Mouse (Mus musculus): ENCODE results near the gene Nsmce1. TPM values are rescaled to one million over a fixed set of nuclear protein-coding genes. Genes with fewer than 3 reads are reported as not detected.
"Not testable (repeated sequence)": the region's sequence is repeated elsewhere in the genome, so short reads cannot be mapped to it uniquely, and the experiment has no call there.

Nsmce1 gene
- polyA plus RNA-seq, 1 experiment from 2014 or later, result 137 TPM

- H3K4me1 ChIP-seq (ENCODE audit: insufficient read depth, low read length), result no peaks in the 10 kb centered on the region
- WGBS, result 68% methylated on average over 2 of the region's 2 CpGs
- ATAC-seq (ENCODE audit: low FRiP score, low TSS enrichment), result no peak
- peaks cover 4% of the 10 kb centered on the region; the same call in 1 of the 2 replicates for H3K36me3 ChIP-seq (ENCODE audit: insufficient read depth, low read length)
- H3K4me2 ChIP-seq (replicated peaks; ENCODE audit: low read depth, low read length), result no peak overlapping the region
- H3K9me3 ChIP-seq (ENCODE audit: low read length), result no peaks in the 10 kb centered on the region
- H3K27me3 ChIP-seq (ENCODE audit: insufficient read depth, low read length), result no peaks in the 10 kb centered on the region
- H3K4me3 ChIP-seq (ENCODE audit: low read length), result no peak overlapping the region
- H3K9ac ChIP-seq (replicated peaks; ENCODE audit: low read length), result no peak overlapping the region
- H3K27ac ChIP-seq (ENCODE audit: low read length), result no peak overlapping the region
Observed at GRCm38 (mm10) chr7:125451078-125451477, 40.3 kb downstream of the Nsmce1 start.

DNA sequence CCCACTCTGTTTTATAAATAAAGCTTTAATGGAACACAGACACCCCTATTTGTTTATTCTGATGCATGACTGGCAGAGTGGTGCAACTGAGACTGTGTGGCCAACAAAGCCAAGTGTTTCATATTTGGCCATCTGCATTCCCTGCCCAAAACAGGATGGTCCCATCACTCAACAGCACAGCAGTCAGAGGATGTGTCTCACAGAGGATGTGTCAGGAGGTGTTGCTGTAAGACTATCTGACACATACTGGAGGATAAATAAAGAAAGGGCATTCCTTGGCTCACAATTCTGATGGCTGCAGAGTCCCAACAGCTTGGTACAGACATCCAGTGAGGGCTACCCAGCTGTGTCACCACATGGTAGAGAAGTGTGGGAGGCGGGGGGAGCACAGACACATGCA lies 40.7 kb downstream of the Nsmce1 start:
- WGBS, result 86% methylated on average over 1 of the region's 1 CpGs
- Histone ChIP-seq H3K9me3 (ENCODE audit: low read length) (no peaks in the 10 kb centered on the region), H3K27me3 (ENCODE audit: insufficient read depth, low read length) (no peaks in the 10 kb centered on the region), H3K9ac (replicated peaks; ENCODE audit: low read length) (no peak overlapping the region), H3K4me2 (replicated peaks; ENCODE audit: low read depth, low read length) (no peak overlapping the region), H3K36me3 (ENCODE audit: insufficient read depth, low read length) (peaks cover 4% of the 10 kb centered on the region; the same call in 1 of the 2 replicates), H3K4me1 (ENCODE audit: insufficient read depth, low read length) (peaks cover 1% of the 10 kb centered on the region), H3K27ac (ENCODE audit: low read length) (no peak overlapping the region), H3K4me3 (ENCODE audit: low read length) (no peak overlapping the region)
- ATAC-seq (ENCODE audit: low FRiP score, low TSS enrichment), result no peak

DNA sequence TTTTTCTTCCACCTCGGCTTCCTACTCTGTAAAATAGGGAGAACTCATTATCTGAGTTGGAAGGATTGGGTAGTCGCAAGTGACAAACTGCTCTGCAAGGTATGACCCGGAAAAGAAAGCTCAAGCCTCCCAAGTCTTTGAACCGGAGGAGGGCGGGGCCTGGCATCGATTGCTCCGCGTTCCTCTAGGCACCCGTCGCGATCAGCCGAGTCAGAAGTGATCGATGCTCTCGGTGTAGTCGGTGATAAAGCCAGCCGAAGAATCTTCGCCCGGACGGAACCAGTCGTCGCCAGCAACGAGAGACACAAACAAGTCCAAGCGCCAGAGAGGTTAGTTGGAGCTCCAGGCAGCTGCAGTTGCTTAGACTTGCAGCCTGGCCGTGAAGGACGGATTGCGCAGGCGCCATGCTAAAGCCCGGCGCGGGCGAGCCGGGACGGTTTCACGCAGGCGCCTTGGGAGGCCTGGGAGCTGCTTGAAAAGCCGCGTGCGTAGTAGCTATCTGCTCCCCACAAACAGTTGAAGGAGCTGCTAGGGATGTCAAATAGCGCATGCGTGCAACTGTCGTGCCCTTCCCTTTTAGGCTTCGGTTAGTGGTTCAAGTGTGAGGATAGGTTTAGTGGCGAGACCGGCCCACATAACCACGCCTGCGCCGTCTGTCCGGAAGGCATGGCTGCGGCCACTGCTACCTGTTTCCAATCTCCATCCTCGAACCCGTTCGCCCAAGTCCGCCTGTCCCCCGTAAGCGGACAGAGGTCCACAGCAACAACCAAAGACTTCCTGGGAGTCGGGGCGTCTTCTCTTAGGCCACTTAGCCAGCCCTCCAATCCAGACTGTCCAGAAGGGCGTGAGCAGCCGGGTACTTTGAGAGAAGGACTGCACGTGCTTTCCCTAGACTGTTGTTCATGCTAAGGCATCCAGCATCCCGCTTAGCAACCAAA lies 46.7 kb downstream of the Nsmce1 start, which contains the start of gene Kdm8:
Gene Kdm8 (plus strand): TSS at position 213 of the 938 bp plus-strand sequence.
- Histone ChIP-seq H3K36me3 (ENCODE audit: insufficient read depth, low read length) (no peaks in the 10 kb centered on the region), H3K27ac (ENCODE audit: low read length) (peak within 1 kb of the TSS; percentile 99), H3K9ac (replicated peaks; ENCODE audit: low read length) (peak within 1 kb of the TSS; percentile 93), H3K4me2 (replicated peaks; ENCODE audit: low read depth, low read length) (peak within 1 kb of the TSS; percentile 89), H3K27me3 (ENCODE audit: insufficient read depth, low read length) (no peaks in the 10 kb centered on the region), H3K9me3 (ENCODE audit: low read length) (no peaks in the 10 kb centered on the region), H3K4me3 (ENCODE audit: low read length) (peak within 1 kb of the TSS; percentile 76), H3K4me1 (ENCODE audit: insufficient read depth, low read length) (peaks cover 17% of the 10 kb centered on the region)
- peak; percentile 97 for ATAC-seq (ENCODE audit: low FRiP score, low TSS enrichment)
- 2% methylated on average over 61 of the region's 61 CpGs for WGBS

DNA sequence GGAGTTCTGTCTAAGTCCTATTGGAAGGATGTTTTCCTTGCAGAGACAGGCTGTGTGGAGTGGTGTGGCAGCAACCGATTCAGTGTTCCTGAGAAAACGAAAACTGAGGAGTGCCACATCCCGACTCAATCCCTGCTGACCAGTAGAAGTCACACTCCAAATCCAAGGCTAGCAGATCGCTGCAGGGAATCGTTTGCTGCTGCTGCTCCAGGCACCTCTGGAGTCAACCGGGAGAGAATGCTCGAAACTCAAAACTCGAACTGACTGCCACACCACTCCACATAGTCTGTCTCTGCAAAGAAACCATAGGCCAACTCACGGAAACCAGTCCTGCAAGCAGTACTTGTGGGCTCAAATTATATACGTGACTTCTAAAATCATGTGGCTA lies 47.3 kb downstream of the Nsmce1 start:
- H3K36me3 ChIP-seq (ENCODE audit: insufficient read depth, low read length), result no peaks in the 10 kb centered on the region
- ATAC-seq (ENCODE audit: low FRiP score, low TSS enrichment), result peak; percentile 9; the same call in 1 of the 2 replicates
- peaks cover 5% of the 10 kb centered on the region; the same call in 1 of the 2 replicates for H3K9me3 ChIP-seq (ENCODE audit: low read length)
- peak overlapping the region; percentile 99 for H3K27ac ChIP-seq (ENCODE audit: low read length)
- H3K4me2 ChIP-seq (replicated peaks; ENCODE audit: low read depth, low read length), result peak overlapping the region; percentile 89
- H3K9ac ChIP-seq (replicated peaks; ENCODE audit: low read length), result peak overlapping the region; percentile 93
- H3K4me3 ChIP-seq (ENCODE audit: low read length), result peak overlapping the region; percentile 76
- H3K4me1 ChIP-seq (ENCODE audit: insufficient read depth, low read length), result peaks cover 17% of the 10 kb centered on the region
- whole genome bisulfite sequencing, result 16% methylated on average over 10 of the region's 10 CpGs
- no peaks in the 10 kb centered on the region for H3K27me3 ChIP-seq (ENCODE audit: insufficient read depth, low read length)

GRCm38 (mm10) chr7:125442323-125442722 lies 49.1 kb downstream of the Nsmce1 start:
- H3K9me3 ChIP-seq (ENCODE audit: low read length), result peaks cover 6% of the 10 kb centered on the region; the same call in 1 of the 2 replicates
- no peak overlapping the region for H3K27ac ChIP-seq (ENCODE audit: low read length)
- H3K36me3 ChIP-seq (ENCODE audit: insufficient read depth, low read length), result no peaks in the 10 kb centered on the region
- H3K4me3 ChIP-seq (ENCODE audit: low read length), result no peak overlapping the region
- no peaks in the 10 kb centered on the region for H3K27me3 ChIP-seq (ENCODE audit: insufficient read depth, low read length)
- no peak overlapping the region for H3K9ac ChIP-seq (replicated peaks; ENCODE audit: low read length)
- no peak overlapping the region for H3K4me2 ChIP-seq (replicated peaks; ENCODE audit: low read depth, low read length)
- ATAC-seq (ENCODE audit: low FRiP score, low TSS enrichment), result no peak
- 81% methylated on average over 4 of the region's 4 CpGs for WGBS
- peaks cover 17% of the 10 kb centered on the region for H3K4me1 ChIP-seq (ENCODE audit: insufficient read depth, low read length)

GRCm38 (mm10) chr7:125434666-125435290 lies 56.6 kb downstream of the Nsmce1 start:
- H3K27me3 ChIP-seq (ENCODE audit: insufficient read depth, low read length), result no peaks in the 10 kb centered on the region; the same call in 1 of the 2 replicates
- peaks cover 12% of the 10 kb centered on the region for H3K9me3 ChIP-seq (ENCODE audit: low read length)
- no peaks in the 10 kb centered on the region for H3K4me1 ChIP-seq (ENCODE audit: insufficient read depth, low read length)
- H3K4me2 ChIP-seq (replicated peaks; ENCODE audit: low read depth, low read length), result no peak overlapping the region
- H3K27ac ChIP-seq (ENCODE audit: low read length), result no peak overlapping the region
- H3K36me3 ChIP-seq (ENCODE audit: insufficient read depth, low read length), result no peaks in the 10 kb centered on the region
- ATAC-seq (ENCODE audit: low FRiP score, low TSS enrichment), result no peak
- WGBS, result 27% methylated on average over 8 of the region's 8 CpGs
- H3K9ac ChIP-seq (replicated peaks; ENCODE audit: low read length), result no peak overlapping the region; the same call in 1 of the 2 replicates
- no peak overlapping the region for H3K4me3 ChIP-seq (ENCODE audit: low read length)

GRCm38 (mm10) chr7:125433874-125434273 lies 57.5 kb downstream of the Nsmce1 start:
- WGBS, result 69% methylated on average over 3 of the region's 3 CpGs
- no peak overlapping the region for H3K4me3 ChIP-seq (ENCODE audit: low read length)
- H3K9ac ChIP-seq (replicated peaks; ENCODE audit: low read length), result no peak overlapping the region
- H3K27me3 ChIP-seq (ENCODE audit: insufficient read depth, low read length), result no peaks in the 10 kb centered on the region; the same call in 1 of the 2 replicates
- ATAC-seq (ENCODE audit: low FRiP score, low TSS enrichment), result no peak
- no peak overlapping the region for H3K4me2 ChIP-seq (replicated peaks; ENCODE audit: low read depth, low read length)
- no peaks in the 10 kb centered on the region for H3K36me3 ChIP-seq (ENCODE audit: insufficient read depth, low read length)
- peaks cover 6% of the 10 kb centered on the region; the same call in 1 of the 2 replicates for H3K9me3 ChIP-seq (ENCODE audit: low read length)
- no peak overlapping the region for H3K27ac ChIP-seq (ENCODE audit: low read length)
- H3K4me1 ChIP-seq (ENCODE audit: insufficient read depth, low read length), result no peaks in the 10 kb centered on the region

DNA sequence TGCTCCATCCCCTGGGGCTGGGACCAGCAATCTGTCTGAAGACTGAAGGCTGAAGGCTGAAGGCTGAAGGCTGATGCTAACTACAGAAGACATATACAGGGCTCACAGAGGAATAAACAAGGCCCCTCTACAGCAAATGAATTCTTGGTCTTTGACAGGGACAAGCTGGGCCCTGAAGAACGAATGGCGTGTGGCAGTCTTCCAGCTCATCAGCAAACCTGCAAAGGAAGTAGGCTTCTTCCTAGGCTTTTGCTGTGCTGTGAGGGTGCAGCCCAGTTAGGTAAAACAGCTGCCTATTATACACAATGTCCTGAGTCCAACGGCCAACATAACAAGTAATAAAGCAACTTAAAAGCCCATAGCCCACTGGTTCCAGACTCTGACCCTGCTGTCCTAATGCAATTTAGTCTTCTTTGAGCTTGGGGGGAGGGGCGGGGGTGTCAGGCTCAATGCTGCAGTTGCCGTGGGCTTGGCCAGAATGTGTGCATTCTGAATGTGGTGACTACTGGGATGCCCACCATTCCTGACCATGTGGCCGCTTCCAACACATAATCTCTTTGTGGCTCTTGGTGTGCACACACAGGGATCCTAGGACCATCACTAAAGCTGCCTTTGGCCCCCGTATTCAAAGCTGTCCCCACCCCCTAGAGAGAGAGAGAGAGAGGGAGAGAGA lies 61.1 kb downstream of the Nsmce1 start:
- no peak overlapping the region for H3K4me2 ChIP-seq (replicated peaks; ENCODE audit: low read depth, low read length)
- no peak overlapping the region for H3K9ac ChIP-seq (replicated peaks; ENCODE audit: low read length)
- no peak for ATAC-seq (ENCODE audit: low FRiP score, low TSS enrichment)
- WGBS, result 51% methylated on average over 7 of the region's 7 CpGs
- H3K9me3 ChIP-seq (ENCODE audit: low read length), result peaks cover 6% of the 10 kb centered on the region; the same call in 1 of the 2 replicates
- no peaks in the 10 kb centered on the region; the same call in 1 of the 2 replicates for H3K27me3 ChIP-seq (ENCODE audit: insufficient read depth, low read length)
- H3K4me3 ChIP-seq (ENCODE audit: low read length), result no peak overlapping the region
- no peaks in the 10 kb centered on the region for H3K36me3 ChIP-seq (ENCODE audit: insufficient read depth, low read length)
- H3K27ac ChIP-seq (ENCODE audit: low read length), result no peak overlapping the region
- H3K4me1 ChIP-seq (ENCODE audit: insufficient read depth, low read length), result no peaks in the 10 kb centered on the region

DNA sequence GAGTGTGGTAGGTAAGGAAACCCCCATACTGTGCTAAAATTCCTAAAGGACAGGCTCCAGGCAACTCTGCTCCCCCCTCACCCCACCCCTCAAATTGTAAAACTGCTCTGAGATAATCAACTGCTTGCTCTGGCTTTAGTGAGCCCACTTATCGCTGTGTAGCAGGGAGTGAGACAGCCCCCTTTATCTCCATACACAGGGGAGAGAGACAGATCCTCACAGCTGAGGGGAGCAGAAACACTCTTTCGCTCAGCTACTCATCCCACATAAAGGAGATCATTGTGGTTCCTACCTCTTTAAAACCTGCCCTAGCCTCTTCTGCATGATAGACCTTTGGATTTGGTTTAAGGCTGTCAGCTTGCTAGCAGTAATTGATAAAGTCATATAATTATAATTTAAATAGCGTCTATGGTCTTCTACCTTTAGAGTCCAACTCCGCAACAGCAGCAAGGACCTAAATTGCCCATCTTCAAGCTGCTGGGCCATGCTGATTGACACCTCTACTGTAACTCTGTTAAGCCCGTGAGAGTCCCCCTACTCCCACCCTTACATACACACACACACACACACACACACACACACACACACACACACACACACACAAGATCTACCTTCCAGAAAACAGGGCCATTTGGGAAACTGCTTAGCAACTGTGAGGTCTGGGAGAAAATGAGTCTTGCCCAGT lies 62.4 kb downstream of the Nsmce1 start:
- H3K9ac ChIP-seq (replicated peaks; ENCODE audit: low read length); H3K4me1 ChIP-seq (ENCODE audit: insufficient read depth, low read length); H3K9me3 ChIP-seq (ENCODE audit: low read length); H3K27me3 ChIP-seq (ENCODE audit: insufficient read depth, low read length); H3K27ac ChIP-seq (ENCODE audit: low read length); ATAC-seq (ENCODE audit: low FRiP score, low TSS enrichment); H3K4me2 ChIP-seq (replicated peaks; ENCODE audit: low read depth, low read length); H3K36me3 ChIP-seq (ENCODE audit: insufficient read depth, low read length); H3K4me3 ChIP-seq (ENCODE audit: low read length): not testable (repeated sequence)
- 78% methylated on average over 5 of the region's 5 CpGs for WGBS

Measured in kidney, embryonic 16.5 days (tissue).